Mouse (Mus musculus): ENCODE data around the gene Vwce. TPM values are rescaled to one million over a fixed set of nuclear protein-coding genes. Genes with fewer than 3 reads are reported as not detected.

Gene Vwce
- 1 to 10 TPM in 1 of 2 experiments, not detected in 1; 1.1 TPM for polyA plus RNA-seq (2017; shearing (Covaris generic))

DNA sequence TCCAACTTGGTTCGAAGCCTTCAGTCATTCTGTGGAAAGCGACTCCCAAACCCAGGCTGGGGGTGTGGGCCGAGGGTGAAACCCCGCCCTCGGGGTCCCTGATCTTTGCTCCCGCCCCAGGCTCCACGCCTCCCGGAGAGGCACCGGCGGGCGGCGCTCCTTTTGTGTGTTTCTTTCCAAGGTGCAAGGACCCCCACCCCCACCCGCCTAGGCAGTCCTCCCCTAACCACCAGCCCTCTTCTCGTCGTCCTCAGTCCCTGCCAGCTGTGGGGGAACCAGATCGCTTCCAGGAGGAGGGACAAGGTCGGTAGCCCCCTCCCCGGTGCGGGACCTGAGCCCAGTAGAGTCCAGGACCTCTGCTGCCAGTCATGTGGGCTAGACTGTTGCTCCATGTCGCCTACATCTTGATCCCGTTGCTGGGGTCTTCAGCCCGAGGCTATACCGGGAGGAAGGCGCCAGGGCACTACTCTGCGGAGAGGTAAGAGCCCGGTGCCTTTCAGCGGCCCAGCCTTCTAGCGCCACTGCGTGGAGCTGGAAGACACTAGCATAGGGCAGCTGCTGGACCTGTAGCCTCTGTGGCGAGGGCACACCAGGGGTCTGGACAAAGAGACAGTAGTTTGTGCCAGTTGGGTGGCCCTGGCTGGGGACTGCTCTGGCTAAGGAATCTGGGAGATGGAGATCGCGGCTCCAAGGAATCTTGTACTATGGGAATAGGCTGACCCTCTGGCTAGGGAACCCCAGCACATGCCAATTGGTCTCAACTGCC is at the start of gene Vwce:
TSS of gene Vwce (plus strand) at position 108 of the 766 bp plus-strand sequence.
- ATAC-seq: no peak

DNA sequence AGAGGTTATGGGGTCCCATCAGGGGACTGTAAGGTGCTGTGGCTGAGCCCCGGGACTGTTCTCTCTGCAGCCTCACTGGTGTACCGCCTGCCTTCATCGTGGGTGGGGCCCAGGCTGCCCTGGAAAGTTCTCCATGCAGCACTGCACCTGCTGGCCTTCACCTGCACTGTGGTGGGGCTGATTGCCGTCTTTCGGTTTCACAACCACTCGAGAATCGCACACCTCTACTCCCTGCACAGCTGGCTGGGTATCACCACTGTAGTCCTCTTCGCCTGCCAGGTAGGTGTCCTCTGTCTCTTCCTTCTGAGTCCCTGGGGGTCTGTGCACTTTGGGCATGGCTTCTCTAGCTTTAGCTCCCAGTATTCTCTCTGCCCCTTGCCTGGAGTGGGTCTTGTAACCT is 48.9 kb upstream of the Vwce start:
- ATAC-seq: no peak

DNA sequence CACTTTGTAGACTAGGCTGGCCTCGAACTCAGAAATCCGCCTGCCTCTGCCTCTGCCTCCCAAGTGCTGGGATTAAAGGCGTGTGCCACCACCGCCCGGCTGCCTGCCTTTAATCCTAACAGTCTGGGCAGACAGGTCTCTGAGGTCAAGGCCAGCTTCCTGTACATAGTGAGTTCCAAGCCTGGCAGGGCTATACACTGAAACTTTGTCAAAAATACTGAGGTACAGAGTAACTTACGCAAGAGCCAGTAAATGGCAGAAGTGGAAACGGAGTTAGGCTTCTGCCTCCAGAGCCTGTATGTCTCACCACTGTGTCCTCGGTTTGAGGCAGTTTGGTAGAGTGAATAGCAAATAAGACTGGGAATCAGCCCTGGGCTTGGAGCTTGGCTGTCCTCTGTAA is 46.8 kb upstream of the Vwce start:
- no peak for ATAC-seq

DNA sequence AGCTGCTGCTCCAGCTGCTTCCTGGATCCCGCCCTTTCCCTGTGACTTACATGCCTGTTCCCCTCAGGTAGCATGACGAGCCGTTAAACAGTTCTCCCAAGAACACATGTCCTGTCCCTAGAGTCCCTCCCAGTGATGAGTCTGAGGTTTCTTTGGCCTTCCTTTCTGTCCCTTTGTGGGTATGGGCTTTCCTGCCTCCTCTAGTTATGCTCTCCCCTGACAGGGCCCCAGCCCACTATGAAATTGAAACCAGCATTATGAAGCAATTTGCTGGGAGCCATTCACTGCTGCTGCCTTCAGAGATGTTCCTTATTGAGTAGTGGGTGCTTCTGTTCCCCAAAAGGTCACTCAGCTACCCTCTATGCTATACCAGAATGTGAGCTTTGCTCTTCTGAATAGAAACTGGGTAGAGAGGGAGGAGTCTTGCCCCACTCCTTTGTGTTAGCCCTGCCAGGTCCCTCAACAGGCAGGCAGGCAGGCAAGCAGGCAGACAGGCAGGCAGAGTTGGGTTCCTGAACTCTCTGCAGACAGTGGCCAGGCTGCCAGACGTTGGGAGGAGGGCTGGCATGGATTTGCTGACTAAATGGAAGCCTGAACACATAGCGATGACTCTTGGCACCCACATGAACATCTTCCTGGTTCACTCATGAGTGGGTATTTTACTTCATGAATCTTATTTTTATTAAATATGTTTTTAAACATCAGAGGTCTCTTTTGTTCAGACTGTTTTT is 44.7 kb upstream of the Vwce start:
- no peak for ATAC-seq

DNA sequence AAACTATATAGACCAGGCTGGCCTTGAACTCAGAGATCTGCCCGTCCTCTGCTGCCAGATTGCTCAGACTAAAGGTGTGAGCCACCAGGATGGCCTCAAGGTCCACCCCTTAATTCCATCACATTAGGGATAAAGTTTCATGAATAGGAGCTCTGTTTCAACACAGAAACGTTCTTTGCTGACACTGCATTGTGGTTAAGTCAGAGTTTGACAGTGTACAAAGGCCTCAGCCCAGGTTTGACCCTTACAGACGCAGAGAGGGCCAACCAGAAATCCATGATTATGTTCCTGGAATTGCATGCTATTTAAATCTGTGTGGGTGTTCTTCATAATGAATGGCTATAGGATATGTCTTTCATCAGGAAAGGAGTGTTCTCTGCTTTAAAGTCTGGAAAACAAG is 43.7 kb upstream of the Vwce start:
- ATAC-seq: no peak

DNA sequence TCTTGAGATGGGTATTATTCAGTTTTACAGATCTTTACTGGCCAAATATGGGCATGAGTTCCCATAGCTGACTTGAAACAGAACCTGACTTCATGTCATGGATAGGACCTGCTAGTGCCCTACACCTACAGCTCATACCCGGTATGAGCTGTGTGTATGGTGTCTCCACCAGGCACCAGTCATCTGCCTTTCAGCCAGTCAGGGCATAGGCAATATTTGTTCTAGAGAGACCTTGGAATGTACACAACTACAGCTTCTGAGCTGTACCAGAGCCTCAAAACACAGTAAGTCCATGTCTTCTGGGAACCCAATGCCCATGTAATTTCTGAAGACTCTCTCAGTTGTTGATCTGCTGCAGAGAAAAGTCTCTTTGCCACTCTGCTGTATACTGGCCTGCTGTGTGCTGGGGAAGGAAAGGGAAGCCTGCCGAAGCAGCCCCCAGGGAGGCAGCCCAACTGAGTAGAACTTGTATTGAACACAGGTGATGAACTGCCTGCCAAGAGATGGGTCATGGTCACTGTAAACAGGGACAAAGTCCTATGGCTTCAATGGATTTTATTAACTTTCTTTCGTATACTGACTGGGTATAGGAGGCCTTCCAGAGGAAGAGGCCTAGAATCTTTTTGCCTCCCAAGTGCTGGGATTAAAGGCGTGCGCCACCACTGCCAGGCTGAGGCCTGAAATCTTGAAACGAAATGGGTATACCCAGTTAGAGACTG is 42.2 kb upstream of the Vwce start:
- no peak for ATAC-seq

DNA sequence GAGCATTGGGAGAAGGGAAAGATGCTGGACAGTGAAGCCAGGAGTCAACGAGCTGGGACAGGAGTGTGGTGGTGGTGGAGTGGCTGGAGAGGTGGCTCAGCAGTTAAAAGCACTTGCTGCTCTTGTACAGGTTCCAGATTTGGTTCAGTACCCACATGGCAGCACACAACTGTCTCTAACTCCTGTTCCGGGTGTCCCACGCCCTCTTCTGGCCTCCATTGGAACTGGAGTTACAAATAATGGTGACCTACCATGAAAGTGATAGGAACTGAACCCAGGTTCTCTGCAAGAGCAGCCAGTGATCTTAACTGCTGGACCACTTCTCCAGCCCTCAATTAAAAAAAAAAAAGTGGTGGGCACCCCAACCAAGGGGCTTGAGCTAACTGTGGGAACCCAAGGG is 35.8 kb upstream of the Vwce start:
- no peak for ATAC-seq

DNA sequence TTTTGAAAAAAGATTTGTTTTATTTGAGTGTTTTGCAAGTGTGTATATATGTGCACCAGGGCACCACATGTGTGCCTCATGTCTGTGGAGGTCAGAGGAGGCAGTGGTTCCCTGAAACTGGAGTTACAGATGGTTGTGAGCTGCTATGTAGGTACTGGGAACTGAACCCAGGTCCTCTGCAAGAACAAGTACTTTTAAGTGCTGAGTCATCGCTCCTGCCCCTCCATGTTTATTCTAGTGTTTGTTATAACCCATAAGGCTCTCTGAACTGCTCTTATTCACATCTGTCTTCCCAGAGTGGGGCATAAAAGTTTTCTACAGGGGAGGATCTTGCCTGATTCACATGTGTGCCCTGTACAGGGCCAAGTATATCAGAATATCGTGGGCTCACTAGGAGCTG is 34.4 kb upstream of the Vwce start:
- ATAC-seq: no peak

DNA sequence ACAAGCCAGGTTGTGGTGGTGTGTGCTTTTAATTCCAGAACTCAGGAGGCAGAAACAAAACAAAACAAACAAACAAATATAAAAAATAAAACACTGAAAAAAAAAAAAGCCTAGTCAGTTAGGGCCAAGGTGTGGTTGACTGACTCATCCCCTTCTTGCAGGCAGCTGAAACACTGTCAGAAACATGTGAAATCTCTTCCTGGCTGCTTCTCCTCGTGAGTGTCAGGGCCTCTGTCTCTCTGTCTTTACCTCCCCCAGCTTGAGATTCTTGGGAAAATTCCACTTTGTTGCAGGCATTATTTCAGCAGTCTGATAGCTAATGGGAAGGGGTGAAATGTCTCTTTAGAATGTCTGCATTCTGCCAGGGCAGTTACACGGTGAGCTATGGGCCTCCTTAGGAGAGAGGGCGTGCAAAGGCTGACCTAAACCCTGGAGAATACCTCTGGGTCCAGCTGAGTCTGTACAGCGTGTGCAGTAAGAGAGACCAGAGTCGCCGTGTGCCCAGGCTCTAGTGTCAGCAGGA is 31.7 kb upstream of the Vwce start:
- no peak for ATAC-seq

DNA sequence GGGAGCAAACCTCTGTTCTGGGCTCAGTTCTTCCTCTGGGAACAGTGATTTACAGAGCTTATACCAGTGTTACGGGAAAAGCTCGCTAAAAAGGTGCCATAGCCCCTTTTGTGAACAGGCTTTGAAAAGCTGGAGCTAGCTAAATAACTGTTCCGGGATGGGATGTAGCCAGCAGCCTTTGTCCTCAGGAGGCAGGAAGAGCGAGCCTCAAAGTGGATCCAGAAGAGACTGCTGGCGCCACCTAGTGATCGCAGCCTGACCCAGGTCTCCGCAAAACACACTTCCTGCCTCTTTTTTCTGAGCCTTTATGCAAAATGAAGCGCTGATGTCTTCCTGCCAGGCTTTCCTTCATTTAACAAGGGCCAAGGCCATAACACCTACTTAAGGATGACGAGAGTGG is 31.2 kb upstream of the Vwce start:
- ATAC-seq: peak; percentile 57

DNA sequence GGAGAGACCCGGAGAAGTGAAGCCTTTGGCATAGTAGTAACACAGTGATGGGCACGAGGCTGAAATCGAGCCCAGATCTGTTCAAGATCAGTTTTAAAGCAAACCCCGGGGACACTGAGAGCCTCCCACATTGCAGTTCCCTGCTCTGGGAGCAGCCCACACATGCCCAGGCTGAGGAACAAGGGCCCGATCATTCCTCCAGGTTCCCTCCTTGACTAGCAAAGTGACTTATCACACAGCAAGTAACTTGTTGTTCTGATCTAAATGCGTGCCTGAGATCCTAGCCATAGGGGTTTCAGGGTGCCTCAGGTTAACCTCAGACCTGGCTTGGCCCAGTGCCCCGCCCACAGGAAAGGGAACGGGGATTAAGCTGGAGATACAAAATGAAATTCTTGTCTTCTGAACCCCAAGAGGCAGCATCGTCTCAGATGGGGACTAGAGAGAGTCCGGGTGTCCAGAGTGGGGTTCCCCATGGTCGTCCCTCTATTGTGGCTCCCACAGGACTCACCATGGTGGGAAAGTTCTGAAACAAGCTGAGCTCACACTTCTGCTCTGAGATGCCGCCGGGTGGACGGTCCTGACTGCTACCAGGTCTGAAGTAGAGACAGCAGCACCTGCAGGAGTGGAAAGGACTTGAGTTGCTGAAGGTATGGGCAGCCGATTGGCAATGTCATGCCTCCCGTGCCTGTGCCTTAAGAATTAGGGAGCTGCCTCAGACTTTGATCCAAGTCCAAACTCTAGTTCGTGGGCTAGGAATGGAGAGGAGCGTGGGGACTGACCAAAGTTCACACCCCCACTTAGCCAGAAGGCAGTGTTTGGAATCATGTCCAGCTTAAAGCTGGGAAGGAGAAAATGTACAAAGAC is 30.1 kb upstream of the Vwce start:
- no peak for ATAC-seq

DNA sequence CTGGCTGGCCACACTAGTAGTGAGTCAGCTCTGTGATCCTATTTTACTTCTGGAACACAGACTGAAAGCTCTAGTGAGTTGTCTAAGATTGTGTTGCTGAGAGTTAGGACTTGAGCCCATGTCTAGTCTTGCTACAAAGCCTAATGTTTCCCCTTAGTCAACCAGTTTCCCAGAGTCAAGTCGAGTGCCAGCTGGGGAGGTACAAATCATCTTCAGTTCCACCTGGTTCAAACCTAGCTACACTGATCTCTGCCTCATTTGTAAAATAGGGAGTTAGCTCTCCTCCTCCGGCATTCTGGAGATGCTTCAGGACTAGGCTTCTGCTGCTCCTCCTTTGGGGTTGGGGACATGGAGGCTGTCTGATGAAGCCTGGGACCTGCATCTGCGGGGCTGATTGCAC is 29.5 kb upstream of the Vwce start:
- ATAC-seq: no peak

DNA sequence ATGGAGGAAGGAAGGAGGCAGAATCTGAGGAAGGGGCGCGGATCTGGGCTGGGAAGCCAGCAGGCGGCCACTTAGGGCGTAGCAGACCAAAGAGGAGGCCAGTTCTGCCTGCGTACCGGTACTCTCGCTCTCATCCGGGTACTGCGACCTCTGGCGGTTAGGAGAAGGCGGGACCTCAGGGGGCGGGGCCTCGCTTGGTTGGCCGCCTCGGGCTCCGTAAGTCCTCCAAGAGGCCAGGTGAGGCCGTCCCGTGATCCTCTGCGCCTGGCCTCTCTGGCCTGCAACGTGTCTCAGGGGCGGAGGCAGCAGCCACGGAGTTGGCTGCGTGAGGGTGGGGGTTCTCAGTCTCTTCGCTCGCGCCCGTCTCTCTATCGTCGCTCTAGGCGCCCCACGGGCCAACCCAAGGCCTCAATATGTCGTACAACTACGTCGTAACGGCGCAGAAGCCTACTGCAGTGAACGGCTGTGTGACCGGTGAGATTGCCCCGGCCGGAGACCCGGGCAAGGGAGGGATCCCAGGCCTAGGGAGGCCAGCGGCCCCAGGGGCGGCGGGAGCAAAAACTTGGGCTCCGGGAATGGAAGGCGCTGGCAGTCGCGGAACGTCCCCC is 28.6 kb upstream of the Vwce start, which contains the start of the genes Ddb1 and Tkfc:
TSS of gene Ddb1 (plus strand) at position 35 of the 608 bp plus-strand sequence.
TSS of gene Tkfc (minus strand) at position 362 of the 608 bp plus-strand sequence.
- ATAC-seq: peak; percentile 94

DNA sequence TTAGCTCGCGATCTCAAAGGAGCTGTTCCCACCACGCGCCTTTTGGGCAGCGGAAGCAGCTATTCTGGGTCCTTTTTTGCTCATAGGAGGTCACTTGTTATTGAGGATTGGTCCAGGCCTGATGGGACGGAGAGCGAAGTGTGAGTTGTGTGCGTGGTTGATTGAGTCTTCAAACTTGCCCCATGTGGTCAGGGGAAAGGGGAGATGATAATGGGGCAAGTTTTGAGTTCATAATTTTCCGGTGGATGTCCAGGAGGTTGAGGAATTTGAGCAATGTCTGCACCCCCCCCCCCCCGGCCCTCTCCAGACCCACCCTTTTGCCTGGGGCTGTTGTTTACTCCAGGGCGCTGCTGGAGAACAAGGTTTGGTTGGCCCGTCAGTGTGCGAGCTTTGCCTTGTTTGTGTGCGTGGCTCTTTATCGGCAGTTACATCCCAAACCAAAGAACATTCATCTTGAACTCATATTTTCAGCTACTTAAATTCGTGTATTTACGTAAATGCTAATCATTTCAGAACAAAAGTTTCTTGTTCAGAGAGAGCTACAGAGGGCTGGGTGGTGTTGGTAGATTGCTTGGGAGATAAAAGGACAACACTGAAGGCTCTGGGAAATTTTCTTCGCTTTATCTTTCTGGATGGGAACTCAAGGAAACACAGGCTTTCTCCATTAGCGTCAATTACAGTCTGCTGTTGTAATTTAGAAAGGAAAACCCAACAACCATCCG is 28.0 kb upstream of the Vwce start:
- no peak for ATAC-seq

DNA sequence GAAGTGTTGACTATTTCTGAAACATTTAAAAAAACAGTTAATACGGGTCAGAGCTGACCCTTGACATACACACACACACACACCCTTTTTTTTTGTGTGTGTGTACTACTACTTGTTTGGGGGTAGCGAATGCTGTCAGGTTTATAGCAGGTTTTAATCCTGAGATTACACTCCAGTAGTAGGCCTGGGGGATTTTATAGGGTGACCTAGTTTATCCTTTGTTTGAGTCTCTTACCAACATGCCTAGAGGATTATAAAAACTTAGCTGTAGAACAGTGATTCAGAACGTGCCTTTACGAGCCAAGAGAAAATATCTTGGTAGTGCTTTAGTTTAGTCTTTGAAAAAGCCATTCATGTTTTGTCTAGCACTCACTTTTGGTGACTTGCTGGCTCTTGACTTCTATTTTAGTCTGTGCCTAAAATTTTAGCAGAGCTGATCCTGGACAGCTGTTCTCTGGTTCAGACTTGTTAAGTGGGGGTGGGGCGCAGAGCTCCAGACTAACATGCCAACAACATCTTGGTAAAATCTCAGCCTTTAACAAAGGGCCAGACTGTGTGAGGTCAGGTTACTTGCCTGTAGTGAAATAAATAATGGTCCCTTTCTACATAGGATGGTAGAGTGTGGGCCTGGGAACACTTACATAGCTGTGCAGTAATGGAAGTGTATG is 25.3 kb upstream of the Vwce start:
- ATAC-seq: no peak

DNA sequence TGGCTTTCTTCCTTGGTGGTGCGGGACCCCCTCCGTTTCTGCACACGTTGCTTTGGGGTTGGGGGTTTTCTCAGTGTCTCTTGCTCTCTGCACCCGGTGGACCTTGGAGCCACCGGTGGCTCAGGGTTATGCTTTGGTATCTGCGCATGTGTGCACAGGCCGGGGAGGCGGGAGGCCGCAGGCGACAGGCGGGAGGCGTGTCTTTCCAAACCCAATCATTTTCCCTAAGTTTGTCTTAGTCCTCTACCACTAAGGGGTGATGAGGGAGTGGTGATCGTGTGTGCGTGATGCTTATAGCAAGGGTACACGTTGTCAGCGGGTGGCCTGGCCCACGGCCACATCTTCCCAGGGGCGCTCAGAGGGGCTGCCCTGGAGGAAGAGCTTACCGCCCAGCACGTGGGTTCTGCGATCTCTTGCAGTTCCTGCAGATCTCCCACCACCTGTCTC is 882 bp downstream of the Vwce start:
- ATAC-seq: no peak

DNA sequence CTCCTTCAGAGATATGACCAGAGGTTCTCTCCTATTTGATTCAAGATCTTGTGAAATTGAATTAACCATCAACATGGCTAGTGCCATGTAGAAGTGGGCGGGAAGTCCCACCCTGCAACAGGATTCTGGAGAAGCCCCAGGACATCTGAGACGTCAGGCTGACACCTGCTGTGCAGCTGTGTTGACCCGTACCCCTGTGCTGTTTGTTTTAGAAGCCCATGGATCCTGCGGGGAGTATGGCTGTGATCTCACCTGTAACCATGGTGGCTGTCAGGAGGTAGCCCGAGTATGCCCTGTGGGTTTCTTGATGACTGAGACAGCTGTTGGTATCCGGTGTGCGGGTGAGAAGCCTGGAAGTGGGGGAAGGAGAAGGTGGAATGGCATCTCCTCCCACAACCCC is 3.8 kb downstream of the Vwce start:
- no peak for ATAC-seq

DNA sequence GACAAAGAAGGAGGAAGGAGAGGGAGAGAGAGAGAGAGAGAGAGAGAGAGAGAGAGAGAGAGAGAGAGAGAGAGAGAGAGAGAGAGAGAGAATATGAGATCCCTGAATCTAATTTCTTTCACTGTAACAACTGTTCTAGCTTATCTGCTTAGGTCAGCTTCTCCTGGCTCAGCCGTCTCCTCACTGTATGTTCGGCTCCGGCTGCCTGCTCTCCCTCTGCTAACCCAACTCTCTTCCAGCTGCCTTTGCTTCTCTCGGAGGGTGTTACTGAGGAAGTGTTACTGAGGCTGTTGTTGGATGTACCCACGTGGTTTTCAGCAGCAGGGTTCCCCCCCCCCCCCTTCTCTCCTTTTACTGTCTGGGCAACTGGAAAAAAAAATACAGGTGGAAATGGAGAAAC is 6.1 kb downstream of the Vwce start:
- ATAC-seq: no peak

DNA sequence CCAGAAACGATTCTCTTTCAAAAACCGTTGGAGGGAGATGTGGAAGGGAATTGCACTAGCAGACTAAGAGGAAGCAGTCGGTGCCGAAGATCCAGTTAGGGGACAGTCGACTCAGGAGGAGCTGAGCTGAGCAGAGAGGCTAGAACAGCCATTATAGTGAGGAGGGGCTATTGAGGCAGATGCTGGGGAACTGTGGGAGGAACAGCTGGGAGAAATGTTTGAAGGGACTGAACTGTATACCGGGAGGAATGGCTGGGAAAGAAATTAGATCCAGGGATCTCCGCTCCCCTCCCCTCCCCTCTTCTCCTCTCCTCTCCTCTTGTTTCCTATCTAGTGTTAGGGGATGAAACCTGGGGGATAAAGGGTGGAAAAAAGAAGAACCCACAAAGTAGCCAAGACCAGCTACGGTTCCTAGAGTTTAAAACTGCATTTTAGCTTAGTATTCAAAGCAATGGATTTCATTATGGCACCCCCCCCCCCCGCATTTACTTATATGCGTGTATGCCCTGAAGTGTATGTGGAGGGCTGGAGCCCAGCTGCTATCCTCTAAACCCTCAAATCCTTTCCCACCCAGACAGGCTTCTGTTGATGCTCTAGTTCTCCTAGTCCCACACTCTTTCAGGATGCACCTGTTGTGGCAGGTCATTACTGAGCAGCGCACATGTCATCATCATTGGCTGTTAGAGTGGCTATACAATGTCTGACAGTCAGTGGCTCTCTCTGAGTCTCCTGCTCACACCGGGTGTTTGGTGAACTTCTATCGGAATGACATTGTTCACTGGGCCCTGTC is 6.8 kb downstream of the Vwce start:
- no peak for ATAC-seq

DNA sequence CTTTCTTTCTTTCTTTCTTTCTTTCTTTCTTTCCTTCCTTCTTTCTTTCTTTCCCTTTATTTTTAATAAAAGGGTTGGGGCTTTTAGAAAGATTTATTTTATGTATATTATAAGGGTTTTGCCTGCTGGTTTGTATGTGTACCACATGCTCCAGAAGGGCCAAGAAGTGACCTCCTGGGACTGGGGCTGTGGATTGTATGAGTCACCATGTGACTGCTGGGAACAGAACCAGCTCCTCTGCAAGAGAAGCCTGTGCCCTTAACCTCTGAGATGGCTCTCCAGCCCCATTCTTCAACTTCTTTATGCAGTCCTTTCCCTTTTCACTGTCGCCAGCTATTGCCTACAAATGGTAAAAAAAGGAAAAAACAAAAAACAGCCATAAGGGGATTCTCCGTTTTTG is 11.6 kb downstream of the Vwce start:
- no peak for ATAC-seq
